Mouse (Mus musculus) CH12.LX (cell line): ENCODE results near the gene Ell. TPM values are rescaled to one million over a fixed set of nuclear protein-coding genes. Genes with fewer than 3 reads are reported as not detected.

Experiments
- DNase-seq: peaks from one replicate; pipeline ENCODE4 v3.0.0-alpha.2; 2013; ENCODE audit errors: extremely low read depth
- H3K27ac ChIP-seq: 2 replicates; pipeline ENCODE4 v1.5.1; 2012; ENCODE audit warnings: low read depth, mild to moderate bottlenecking, control low read depth, moderate library complexity; ENCODE audit not compliant: insufficient read depth
- H3K27me3 ChIP-seq: replicated peaks from 2 replicates; pipeline ENCODE3; 2012; ENCODE audit warnings: inconsistent platforms
- H3K36me3 ChIP-seq, 2 experiments: replicated peaks in 1 of 2; 2 replicates each; pipeline versions ENCODE3 to v1.6.1; 2012; ENCODE audit warnings: inconsistent platforms in 1 of 2, low read length in 1 of 2, mild to moderate bottlenecking in 1 of 2, mixed read lengths in 1 of 2, moderate library complexity in 1 of 2; ENCODE audit not compliant: control insufficient read depth in 1 of 2, insufficient read depth in 1 of 2
- H3K4me1 ChIP-seq, 2 experiments: 2 replicates each; pipeline ENCODE4 v1.6.1; 2012; ENCODE audit warnings: inconsistent platforms in 1 of 2, moderate library complexity in 1 of 2; ENCODE audit not compliant: insufficient read depth in 2 of 2, control insufficient read depth in 1 of 2
- H3K4me2 ChIP-seq: 2 replicates; pipeline ENCODE4 v1.6.1; 2012; ENCODE audit warnings: low read depth, mild to moderate bottlenecking, control low read depth; ENCODE audit not compliant: poor library complexity, insufficient read depth, severe bottlenecking
- H3K4me3 ChIP-seq, 3 experiments: fragments of 150-350 bp in 1 of 3; sonication (generic) in 1 of 3; replicated peaks in 1 of 3; 2 replicates each; pipeline versions ENCODE3 to v1.5.1; 2011 to 2012; ENCODE audit warnings: low read depth in 2 of 3, low read length in 2 of 3, mild to moderate bottlenecking in 2 of 3, moderate library complexity in 2 of 3, control low read depth in 1 of 3, improper control_type of control experiment in 1 of 3, inconsistent platforms in 1 of 3, mixed read lengths in 1 of 3; ENCODE audit not compliant: poor library complexity in 1 of 3
- H3K79me2 ChIP-seq: replicated peaks from 2 replicates; pipeline ENCODE4 v1.6.1; 2012; ENCODE audit warnings: mild to moderate bottlenecking, moderate library complexity; ENCODE audit not compliant: control insufficient read depth, poor library complexity, insufficient read depth, severe bottlenecking; ENCODE audit errors: extremely low read depth
- H3K9ac ChIP-seq: 2 replicates; pipeline ENCODE4 v1.6.1; 2012; ENCODE audit warnings: low read depth, mild to moderate bottlenecking, control low read depth, moderate library complexity; ENCODE audit not compliant: insufficient read depth
- H3K9me3 ChIP-seq: replicated peaks from 2 replicates; pipeline ENCODE3; 2012; ENCODE audit warnings: low read length, inconsistent platforms, mixed read lengths
- BHLHE40 ChIP-seq: IDR thresholded peaks from 2 replicates; pipeline ENCODE4 v1.6.1; 2011; ENCODE audit warnings: mild to moderate bottlenecking, low read depth, low read length, improper control_type of control experiment
- E2F4 ChIP-seq: IDR thresholded peaks from 2 replicates; pipeline ENCODE4 v1.6.1; 2011; ENCODE audit warnings: low read depth, low read length, improper control_type of control experiment; ENCODE audit not compliant: insufficient replicate concordance
- JUND ChIP-seq: conservative IDR thresholded peaks from 2 replicates; pipeline ENCODE4 v1.6.1; 2011; ENCODE audit warnings: low read depth, low read length, improper control_type of control experiment
- MAZ ChIP-seq: IDR thresholded peaks from 2 replicates; pipeline ENCODE4 v1.6.1; 2012; ENCODE audit warnings: low read depth, mild to moderate bottlenecking, inconsistent platforms, low read length, improper control_type of control experiment, moderate library complexity
- MYC ChIP-seq: IDR thresholded peaks from 2 replicates; pipeline ENCODE4 v1.6.1; 2011; ENCODE audit warnings: low read depth, mild to moderate bottlenecking, improper control_type of control experiment, low read length
- NELFE ChIP-seq: IDR thresholded peaks from 2 replicates; pipeline ENCODE4 v1.6.1; 2011; ENCODE audit warnings: low read depth, low read length, improper control_type of control experiment
- POLR2A ChIP-seq: IDR thresholded peaks from 2 replicates; pipeline ENCODE4 v1.6.1; 2011; ENCODE audit warnings: low read depth, mild to moderate bottlenecking, improper control_type of control experiment, low read length
- POLR2AphosphoS2 ChIP-seq: IDR thresholded peaks from 2 replicates; pipeline ENCODE4 v1.6.1; 2011; ENCODE audit warnings: low read depth, low read length, improper control_type of control experiment
- RAD21 ChIP-seq: IDR thresholded peaks from 2 replicates; pipeline ENCODE4 v1.6.1; 2011; ENCODE audit warnings: low read depth, mild to moderate bottlenecking, low read length, improper control_type of control experiment, moderate library complexity
- RCOR1 ChIP-seq: conservative IDR thresholded peaks from 2 replicates; pipeline ENCODE4 v1.6.1; 2012; ENCODE audit warnings: low read depth, mild to moderate bottlenecking, inconsistent platforms, low read length, improper control_type of control experiment
- TCF12 ChIP-seq: IDR thresholded peaks from 2 replicates; pipeline ENCODE4 v1.6.1; 2014; ENCODE audit warnings: low read depth, mild to moderate bottlenecking, inconsistent platforms, low read length, improper control_type of control experiment
- ZC3H11A ChIP-seq: IDR thresholded peaks from 2 replicates; pipeline ENCODE4 v1.6.1; 2012; ENCODE audit warnings: low read depth, mild to moderate bottlenecking, inconsistent platforms, low read length, improper control_type of control experiment
- ZMIZ1 ChIP-seq: IDR thresholded peaks from 2 replicates; pipeline ENCODE4 v1.6.1; 2012; ENCODE audit warnings: low read depth, mild to moderate bottlenecking, inconsistent platforms, low read length, improper control_type of control experiment
- ZNF384 ChIP-seq: IDR thresholded peaks from 2 replicates; pipeline ENCODE4 v1.6.1; 2012; ENCODE audit warnings: low read depth, low read length, improper control_type of control experiment, inconsistent platforms
- dilution Hi-C: fragments of 300-500 bp; cut with MboI; formaldehyde crosslinking; loops from 2 replicates; pipeline ENCODE4 v1.14.3; 2020; ENCODE audit warnings: low sequenced_read_pairs; ENCODE audit not compliant: extremely low pct_unique_long_range_greater_than_20kb, extremely low pct_ligation_motif_present
- in situ Hi-C: fragments of 300-500 bp; cut with MboI; formaldehyde crosslinking; loops from 3 replicates; pipeline ENCODE4 v1.14.3; 2019; ENCODE audit warnings: low sequenced_read_pairs, low pct_ligation_motif_present, low pct_unique_long_range_greater_than_20kb, mixed read lengths
- polyA plus RNA-seq: library from polyadenylated mRNA; unstranded; fragments of >175 nt; gene quantifications from 2 replicates; pipeline ENCODE4 v1.2.1, GENCODE M21; 2012; ENCODE audit warnings: low read depth; ENCODE audit not compliant: insufficient read length
- total RNA-seq, 2 experiments: library from RNA; depleted of rRNA; stranded (reverse); fragments of 300-350 nt in 1 of 2; fragments of >200 nt in 1 of 2; gene quantifications; 2 replicates each; pipeline ENCODE4 v1.2.3; 2012 to 2014

The Ell gene
- total and polyA plus RNA-seq, 3 experiments, result 6.5 to 17.9 (median 9.8) TPM

DNA sequence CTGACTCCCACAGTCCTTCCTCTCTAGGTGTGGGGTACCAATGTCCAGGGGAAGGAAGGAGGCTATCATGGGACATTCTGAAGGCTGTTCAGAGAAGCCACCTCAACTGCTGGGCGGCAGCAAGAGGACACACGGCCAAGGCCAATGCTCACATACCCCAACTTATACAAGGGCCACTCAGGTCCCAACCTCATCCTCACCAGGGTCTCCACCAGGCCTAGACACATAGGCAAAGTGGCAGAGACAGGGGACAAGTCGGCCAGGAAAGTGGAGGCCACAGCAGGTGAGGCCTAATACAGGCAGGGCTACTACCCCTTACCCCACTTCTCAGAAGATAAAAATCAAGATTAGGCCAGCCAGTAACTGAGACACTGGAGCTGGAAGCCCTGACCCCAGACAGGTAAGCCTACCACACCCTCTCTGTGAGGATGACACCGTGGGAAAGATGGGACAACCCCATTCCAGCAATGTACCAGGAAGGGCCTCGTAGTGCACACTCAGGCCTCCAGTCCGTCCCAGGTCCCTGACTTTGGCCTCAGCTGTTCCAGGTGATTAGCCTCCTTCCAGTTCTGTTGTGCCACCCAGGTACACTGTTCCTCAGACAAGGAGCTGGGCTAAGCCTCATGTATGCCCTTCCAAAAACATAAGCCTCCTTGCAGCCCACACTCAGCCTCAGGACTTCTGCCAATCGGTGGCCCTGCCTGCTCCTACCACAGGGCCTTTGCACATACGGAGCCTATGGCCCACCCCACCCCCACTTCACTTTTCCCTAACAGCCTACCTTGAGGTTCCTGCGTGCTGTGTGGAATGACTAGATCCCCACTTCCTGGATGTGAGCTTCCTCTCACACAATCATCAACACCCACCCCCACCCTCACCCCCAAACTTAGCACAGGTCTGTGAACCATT lies 66.9 kb downstream of the Ell start:
- Histone ChIP-seq H3K4me3 (no peak overlapping the region), H3K4me1 (peaks cover 22 to 41% of the 10 kb centered on the region in 2 experiments), H3K27ac (no peak overlapping the region), H3K79me2 (peaks cover 9% of the 10 kb centered on the region; the same call in 1 of the 2 replicates), H3K36me3 (peaks cover 15 to 45% of the 10 kb centered on the region in 2 experiments), H3K9me3 (peaks cover 4% of the 10 kb centered on the region), H3K27me3 (no peaks in the 10 kb centered on the region), H3K4me2 (no peak overlapping the region), H3K9ac (no peak overlapping the region)
- no peak for DNase-seq
- in situ Hi-C loops (loop anchor here (10.0 kb wide), 1 partner anchor 61 kb away; no protein-coding TSS in a partner anchor), dilution Hi-C loops (no loop called here)
- no peak for TF ChIP-seq ZNF384
- no peak for TF ChIP-seq POLR2A
- no peak for TF ChIP-seq POLR2AphosphoS2
- no peak for TF ChIP-seq MAZ
- TF ChIP-seq JUND, result no peak
- no peak for TF ChIP-seq TCF12
- TF ChIP-seq BHLHE40, result no peak
- TF ChIP-seq ZC3H11A, result no peak
- TF ChIP-seq E2F4, result no peak

DNA sequence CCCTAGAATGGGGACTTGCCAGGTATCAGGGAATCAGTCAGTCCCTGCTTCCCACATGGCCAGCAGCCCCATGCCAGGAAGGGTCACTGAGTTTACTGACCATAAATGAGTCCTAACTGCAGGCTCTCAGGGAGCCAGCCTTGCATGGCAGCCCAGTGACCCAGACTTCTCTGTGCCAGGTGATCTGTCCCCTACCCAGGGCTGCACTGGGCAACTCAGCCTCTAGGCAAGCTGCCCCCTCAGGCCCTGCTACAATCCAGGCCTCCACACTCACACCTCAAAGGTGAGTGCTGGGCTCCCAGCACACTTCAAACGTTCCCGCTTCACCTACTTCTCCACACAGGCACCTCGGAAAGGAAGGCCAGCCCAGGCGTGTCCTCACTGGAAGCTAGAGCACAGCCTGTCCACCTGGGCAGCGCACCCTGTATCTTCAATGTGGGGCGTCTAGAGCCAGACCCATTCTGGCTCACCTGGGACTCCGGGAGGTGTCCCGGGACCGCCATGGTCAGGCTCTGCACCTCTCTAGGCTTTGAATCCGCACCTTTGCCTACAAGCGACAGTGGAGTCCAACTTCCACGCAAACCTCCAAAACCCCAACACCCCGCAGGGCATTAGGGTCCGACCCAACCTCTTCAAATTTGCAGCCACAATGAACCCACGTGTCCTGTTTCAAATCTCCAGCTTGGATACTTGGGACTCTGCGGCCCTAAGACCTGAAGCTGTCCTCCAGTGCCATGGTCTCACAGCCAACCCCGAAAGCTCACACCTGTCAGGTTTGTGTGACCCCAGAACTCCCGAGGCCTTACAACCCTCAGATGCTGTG lies 67.7 kb downstream of the Ell start:
- Histone ChIP-seq H3K9ac (peak overlapping the region; percentile 81), H3K9me3 (peaks cover 4% of the 10 kb centered on the region), H3K36me3 (peaks cover 12 to 37% of the 10 kb centered on the region in 2 experiments), H3K4me3 (peak overlapping the region; percentile 77 to 94 (median 79)), H3K27me3 (no peaks in the 10 kb centered on the region), H3K27ac (no peak overlapping the region), H3K4me1 (peaks cover 22 to 44% of the 10 kb centered on the region in 2 experiments), H3K79me2 (peaks cover 9% of the 10 kb centered on the region; the same call in 1 of the 2 replicates), H3K4me2 (peak overlapping the region; percentile 29)
- TF ChIP-seq RAD21, result no peak
- TF ChIP-seq MYC, result no peak
- no peak for TF ChIP-seq ZMIZ1
- TF ChIP-seq NELFE, result no peak
- no peak for TF ChIP-seq RCOR1
- TF ChIP-seq E2F4, result no peak
- TF ChIP-seq JUND, result no peak
- DNase-seq, result no peak
- dilution Hi-C loops (no loop called here), in situ Hi-C loops (loop anchor here (10.0 kb wide), 1 partner anchor 62 kb away; no protein-coding TSS in a partner anchor)
